Mouse (Mus musculus): ENCODE data around the gene Slc26a10.

GRCm38 (mm10) chr10:127135118-127135836, 45.2 kb downstream of the Slc26a10 start:
- no peak for TF ChIP-seq CTCF (IDR thresholded peaks at IDR 0.05; ENCODE audit: low read depth, low read length)
- no peak for TF ChIP-seq GATA1 (IDR thresholded peaks at IDR 0.05; ENCODE audit: borderline replicate concordance, low read length)

Measured in G1E (cell line).